Mouse (Mus musculus) liver, embryonic 14.5 days (tissue): ENCODE data around the gene Gm26938. TPM values are rescaled to one million over a fixed set of nuclear protein-coding genes. Genes with fewer than 3 reads are reported as not detected.

Experiments
- ATAC-seq: fragments of 200-750 bp; cut with Nextera tagmentation; 2 replicates; pipeline ENCODE4 v1.8.0; 2017; ENCODE audit warnings: moderate number of reproducible peaks, mild to moderate bottlenecking, moderate library complexity; ENCODE audit not compliant: insufficient read depth
- DNase-seq, 3 experiments: peaks; one replicate each; pipeline ENCODE4 v3.0.0-alpha.2; 2012 to 2013; ENCODE audit warnings: low read depth in 3 of 3, low spot score in 3 of 3
- H3K27ac ChIP-seq: fragments of 300-500 bp; sonication (generic); 2 replicates; pipeline ENCODE4 v1.5.1; 2014; ENCODE audit warnings: moderate library complexity, mild to moderate bottlenecking, control low read depth, inconsistent platforms
- H3K27me3 ChIP-seq: fragments of 300-500 bp; sonication (generic); 2 replicates; pipeline ENCODE4 v1.6.1; 2014; ENCODE audit warnings: mild to moderate bottlenecking, low read length, moderate library complexity; ENCODE audit not compliant: control insufficient read depth, insufficient read depth
- H3K36me3 ChIP-seq: fragments of 300-500 bp; sonication (generic); replicated peaks from 2 replicates; pipeline ENCODE4 v1.6.1; 2014; ENCODE audit warnings: low read depth; ENCODE audit not compliant: control insufficient read depth, insufficient read depth
- H3K4me1 ChIP-seq, 2 experiments: fragments of 200-500 bp in 1 of 2; fragments of 300-500 bp in 1 of 2; sonication (generic) in 1 of 2; replicated peaks; 2 replicates each; pipeline ENCODE4 v1.6.1; 2012 to 2014; ENCODE audit warnings: antibody characterized with exemption in 1 of 2, inconsistent platforms in 1 of 2, low read length in 1 of 2; ENCODE audit not compliant: control insufficient read depth in 2 of 2, insufficient read depth in 2 of 2
- H3K4me2 ChIP-seq: fragments of 300-500 bp; sonication (generic); 2 replicates; pipeline ENCODE4 v1.6.1; 2014; ENCODE audit warnings: low read depth, mild to moderate bottlenecking, control low read depth, moderate library complexity
- H3K4me3 ChIP-seq, 2 experiments: fragments of 200-500 bp in 1 of 2; fragments of 300-500 bp in 1 of 2; sonication (generic) in 1 of 2; 2 replicates each; pipeline ENCODE4 v1.5.1; 2012 to 2014; ENCODE audit warnings: low read depth in 2 of 2, low read length in 2 of 2, mild to moderate bottlenecking in 2 of 2, control low read depth in 1 of 2, inconsistent platforms in 1 of 2, moderate library complexity in 1 of 2; ENCODE audit not compliant: insufficient read depth in 1 of 2
- H3K9ac ChIP-seq: fragments of 300-500 bp; sonication (generic); replicated peaks from 2 replicates; pipeline ENCODE4 v1.6.1; 2014; ENCODE audit warnings: mild to moderate bottlenecking, control low read depth, moderate library complexity
- H3K9me3 ChIP-seq: fragments of 300-500 bp; sonication (generic); 2 replicates; pipeline ENCODE4 v1.6.1; 2016; ENCODE audit warnings: low read length, mixed read lengths; ENCODE audit not compliant: control insufficient read depth
- CTCF ChIP-seq: IDR thresholded peaks from 2 replicates; pipeline ENCODE4 v1.5.1; 2016; ENCODE audit warnings: antibody characterized with exemption, low read depth, control low read depth
- EP300 ChIP-seq: IDR thresholded peaks from 2 replicates; pipeline ENCODE4 v1.6.1; 2016; ENCODE audit warnings: antibody characterized with exemption, low read depth
- WGBS: fragments of 180-500 bp; shearing (Covaris S2); extraction: QIAGEN DNeasy Blood & Tissue Kit; methylation state at CpG from one replicate; pipeline ENCODE4 v1.1.7; 2014; ENCODE audit not compliant: insufficient replicate concordance; 5-methylcytosine and 5-hydroxymethylcytosine counted together
- polyA plus RNA-seq, 2 experiments: library from polyadenylated mRNA; depleted of rRNA in 1 of 2; stranded (reverse) in 1 of 2; unstranded in 1 of 2; fragments of >200 nt; fragmentation: Nextera tagmentation in 1 of 2; extraction: Ambion mirVana in 1 of 2; gene quantifications; 2 replicates each; pipeline versions ENCODE4 v1.2.1 to v1.2.3; 2012 to 2014

Gene Gm26938
- polyA plus RNA-seq, 2 experiments = not detected

DNA sequence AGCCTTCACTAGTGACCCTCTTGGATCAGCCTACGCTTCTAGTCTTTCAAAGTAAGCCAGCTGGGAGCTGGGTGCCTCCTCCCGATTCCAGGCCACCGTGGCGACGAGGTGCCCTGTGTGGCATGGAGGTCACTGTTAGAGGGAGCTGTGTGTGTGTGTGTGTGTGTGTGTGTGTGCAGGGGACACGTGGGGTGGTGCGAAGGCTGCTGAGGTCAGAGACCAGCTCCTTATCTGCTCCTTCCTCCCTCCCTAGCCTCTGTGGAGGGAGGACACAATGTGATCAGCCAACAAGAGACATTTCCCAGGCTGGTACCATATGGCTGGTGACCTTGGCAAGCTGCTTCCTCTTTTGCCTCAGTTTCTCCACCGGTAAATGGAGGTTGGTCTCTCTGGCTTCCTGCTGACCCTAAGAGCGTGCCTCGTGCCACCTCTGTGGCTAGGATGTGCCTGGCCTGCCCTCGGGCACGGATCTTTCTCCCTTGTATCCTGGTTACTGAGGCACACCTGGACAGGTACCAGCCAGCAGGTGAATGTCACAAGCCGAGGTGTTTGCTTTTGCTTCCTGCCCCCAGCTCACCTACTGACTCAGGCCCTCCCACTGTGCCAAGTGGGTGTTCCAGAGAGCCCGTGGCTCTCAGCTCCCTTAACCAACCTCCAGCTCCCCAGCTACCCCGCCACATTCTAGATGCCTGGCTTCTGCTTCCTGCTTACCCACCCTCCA is 14.4 kb downstream of the Gm26938 start:
- Histone ChIP-seq H3K36me3 (no peaks in the 10 kb centered on the region), H3K27me3 (peaks cover 3% of the 10 kb centered on the region; the same call in 1 of the 2 replicates), H3K4me1 (peaks cover 17 to 35% of the 10 kb centered on the region in 2 experiments), H3K27ac (no peak overlapping the region), H3K4me2 (0 out of 2 replicates have a peak overlapping the region, but pooled peaks have one; percentile 8), H3K4me3 (no peak overlapping the region), H3K9me3 (no peaks in the 10 kb centered on the region; the same call in 1 of the 2 replicates), H3K9ac (no peak overlapping the region)
- WGBS = 54% methylated on average over 15 of the region's 15 CpGs
- no peak for TF ChIP-seq CTCF
- no peak for TF ChIP-seq EP300
- ATAC-seq = peak; percentile 62
- DNase-seq = no peak

DNA sequence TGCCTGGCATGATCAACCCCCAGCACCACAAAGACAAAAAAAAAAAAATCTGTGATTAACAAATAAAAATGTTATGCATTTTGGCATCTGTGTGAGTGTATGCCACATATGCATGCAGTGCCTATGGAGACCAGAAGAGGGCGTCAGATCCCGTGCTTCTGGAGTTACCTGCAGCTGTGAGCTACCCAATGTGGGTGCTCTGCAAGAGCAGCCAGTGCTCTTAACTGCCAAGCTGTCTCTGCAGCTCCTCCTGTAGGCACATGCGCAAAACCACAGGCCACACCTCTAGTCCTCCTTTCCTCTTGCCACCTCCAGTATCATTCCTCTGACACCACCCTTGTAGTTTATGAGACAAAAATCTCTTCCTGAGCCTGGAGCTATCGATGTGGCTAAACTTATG is 16.8 kb downstream of the Gm26938 start:
- no peak overlapping the region for H3K4me2 ChIP-seq
- H3K36me3 ChIP-seq = no peaks in the 10 kb centered on the region
- no peak for DNase-seq
- H3K4me1 ChIP-seq = peaks cover 33 to 39% of the 10 kb centered on the region in 2 experiments
- H3K27me3 ChIP-seq = peaks cover 3% of the 10 kb centered on the region; the same call in 1 of the 2 replicates
- no peak overlapping the region for H3K4me3 ChIP-seq
- ATAC-seq = no peak
- no peaks in the 10 kb centered on the region; the same call in 1 of the 2 replicates for H3K9me3 ChIP-seq
- peak overlapping the region; percentile 33 for H3K27ac ChIP-seq
- 29% methylated on average over 4 of the region's 4 CpGs for WGBS
- TF ChIP-seq CTCF (peak; percentile 82), EP300 (no peak)
- no peak overlapping the region for H3K9ac ChIP-seq

DNA sequence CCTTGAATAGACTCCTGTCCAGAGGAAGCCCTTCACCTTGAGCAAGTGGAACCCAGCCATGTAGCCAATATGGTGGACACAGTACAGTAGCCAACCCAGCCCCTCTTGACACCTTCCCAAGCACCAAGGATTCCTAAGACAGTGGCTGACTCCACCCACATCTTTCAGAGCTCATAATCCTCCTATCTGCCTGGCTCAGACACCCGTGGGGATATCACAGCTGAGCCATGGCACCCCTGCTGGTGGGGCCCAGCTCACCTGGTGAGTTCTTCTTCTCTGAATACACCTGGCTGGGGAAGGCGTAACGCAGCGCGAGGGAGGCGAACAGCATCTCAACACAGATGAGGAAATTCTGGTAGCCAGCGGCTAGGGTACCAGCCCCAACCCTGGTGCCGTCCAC is 20.3 kb downstream of the Gm26938 start:
- H3K27me3 ChIP-seq = no peaks in the 10 kb centered on the region
- ATAC-seq = peak; percentile 13; the same call in 1 of the 2 replicates
- H3K4me3 ChIP-seq = no peak overlapping the region
- WGBS = 82% methylated on average over 8 of the region's 8 CpGs
- no peaks in the 10 kb centered on the region; the same call in 1 of the 2 replicates for H3K9me3 ChIP-seq
- peaks cover 22% of the 10 kb centered on the region for H3K36me3 ChIP-seq
- H3K27ac ChIP-seq = peak overlapping the region; percentile 95
- peak overlapping the region; percentile 66 for H3K4me2 ChIP-seq
- TF ChIP-seq CTCF (peak; percentile 69), EP300 (peak; percentile 69)
- H3K9ac ChIP-seq = peak overlapping the region; percentile 65
- DNase-seq = peak; percentile 69 to 77 (median 69)
- H3K4me1 ChIP-seq = peaks cover 40 to 47% of the 10 kb centered on the region in 2 experiments

DNA sequence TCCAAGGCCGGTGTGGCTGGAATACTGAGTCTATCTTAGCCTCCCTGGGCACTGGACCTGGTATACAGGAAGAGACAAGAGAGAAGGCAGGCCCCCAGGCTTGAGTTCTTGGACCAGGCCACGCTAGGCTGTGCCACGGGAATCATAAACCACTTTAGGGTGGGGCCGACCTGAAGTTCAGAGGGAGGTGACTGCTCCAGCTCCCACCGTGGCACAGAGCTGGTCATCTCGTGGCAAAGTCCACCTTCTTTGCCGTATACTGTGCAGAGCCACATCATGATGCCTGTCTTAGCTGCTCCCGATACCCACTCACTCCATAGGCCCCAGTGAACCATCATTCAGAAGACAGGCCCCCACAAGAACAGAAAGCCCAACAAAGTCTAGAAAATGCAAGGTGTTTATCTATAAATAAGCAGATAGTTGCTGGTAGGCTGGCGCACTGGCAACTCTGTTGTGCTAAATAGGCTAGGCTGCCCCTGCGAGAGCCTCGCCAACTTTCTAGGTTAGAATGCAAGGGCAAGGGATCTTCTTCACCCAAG is 21.6 kb downstream of the Gm26938 start:
- Histone ChIP-seq H3K4me1 (peaks cover 40 to 46% of the 10 kb centered on the region in 2 experiments), H3K36me3 (peaks cover 35% of the 10 kb centered on the region), H3K9ac (peak overlapping the region; percentile 65), H3K27ac (peak overlapping the region; percentile 95), H3K4me3 (peak overlapping the region; percentile 13 to 17), H3K9me3 (no peaks in the 10 kb centered on the region; the same call in 1 of the 2 replicates), H3K4me2 (peak overlapping the region; percentile 66), H3K27me3 (no peaks in the 10 kb centered on the region)
- peak; percentile 47 for ATAC-seq
- WGBS = 14% methylated on average over 11 of the region's 11 CpGs
- no peak for TF ChIP-seq CTCF
- TF ChIP-seq EP300 = peak; percentile 41; the same call in 1 of the 2 replicates
- peak; percentile 66 to 72 (median 69) for DNase-seq

DNA sequence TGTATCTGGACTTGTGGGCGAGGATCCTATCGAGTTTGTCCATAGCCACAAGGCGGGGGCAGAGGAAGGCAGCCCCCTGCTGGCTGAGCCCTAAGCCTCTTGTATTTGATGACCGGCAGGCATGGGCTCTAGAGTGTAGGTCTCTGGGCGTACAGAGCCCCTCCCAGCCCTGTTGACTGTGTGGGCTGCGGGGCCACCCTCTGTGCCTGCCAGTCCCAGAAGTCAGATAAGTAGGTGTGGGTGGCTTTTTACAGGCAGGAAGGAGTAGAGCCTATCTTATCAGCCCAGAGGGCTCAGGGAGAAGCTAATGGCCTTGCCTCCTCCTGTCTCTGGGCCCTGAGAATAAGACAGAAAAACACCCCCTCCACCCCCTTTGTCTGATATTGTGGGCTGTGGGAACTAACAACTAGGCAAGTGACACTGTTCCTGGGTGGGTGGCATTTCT is 22.1 kb downstream of the Gm26938 start:
- H3K4me2 ChIP-seq = peak overlapping the region; percentile 66
- DNase-seq (peak; percentile 90 to 92 (median 92)), ATAC-seq (peak; percentile 94)
- peak overlapping the region; percentile 65 for H3K9ac ChIP-seq
- WGBS = 0% methylated on average over 6 of the region's 6 CpGs
- peaks cover 40% of the 10 kb centered on the region for H3K36me3 ChIP-seq
- no peaks in the 10 kb centered on the region for H3K27me3 ChIP-seq
- TF ChIP-seq EP300 (peak; percentile 89), CTCF (peak; percentile 79)
- H3K27ac ChIP-seq = peak overlapping the region; percentile 95
- peaks cover 40 to 45% of the 10 kb centered on the region in 2 experiments for H3K4me1 ChIP-seq
- H3K4me3 ChIP-seq = peak overlapping the region; percentile 17 to 22
- H3K9me3 ChIP-seq = no peaks in the 10 kb centered on the region; the same call in 1 of the 2 replicates
